Mouse (Mus musculus) CH12.LX (cell line): ENCODE measurements at regions not wholly inside any gene's neighbourhood (a gene's known extent, or its start where the extent isn't known, plus 50 kb on each side); places are given as distances from the start of the nearest gene placed in this dataset.

Source experiments
- DNase-seq: peaks from one replicate; pipeline ENCODE4 v3.0.0-alpha.2; 2013; ENCODE audit errors: extremely low read depth
- H3K27ac ChIP-seq: 2 replicates; pipeline ENCODE4 v1.5.1; 2012; ENCODE audit warnings: low read depth, mild to moderate bottlenecking, control low read depth, moderate library complexity; ENCODE audit not compliant: insufficient read depth
- H3K27me3 ChIP-seq: replicated peaks from 2 replicates; pipeline ENCODE3; 2012; ENCODE audit warnings: inconsistent platforms
- H3K36me3 ChIP-seq, 2 experiments: replicated peaks in 1 of 2; 2 replicates each; pipeline versions ENCODE3 to v1.6.1; 2012; ENCODE audit warnings: inconsistent platforms in 1 of 2, low read length in 1 of 2, mild to moderate bottlenecking in 1 of 2, mixed read lengths in 1 of 2, moderate library complexity in 1 of 2; ENCODE audit not compliant: control insufficient read depth in 1 of 2, insufficient read depth in 1 of 2
- H3K4me1 ChIP-seq, 2 experiments: 2 replicates each; pipeline ENCODE4 v1.6.1; 2012; ENCODE audit warnings: inconsistent platforms in 1 of 2, moderate library complexity in 1 of 2; ENCODE audit not compliant: insufficient read depth in 2 of 2, control insufficient read depth in 1 of 2
- H3K4me2 ChIP-seq: 2 replicates; pipeline ENCODE4 v1.6.1; 2012; ENCODE audit warnings: low read depth, mild to moderate bottlenecking, control low read depth; ENCODE audit not compliant: poor library complexity, insufficient read depth, severe bottlenecking
- H3K4me3 ChIP-seq, 3 experiments: fragments of 150-350 bp in 1 of 3; sonication (generic) in 1 of 3; replicated peaks in 1 of 3; 2 replicates each; pipeline versions ENCODE3 to v1.5.1; 2011 to 2012; ENCODE audit warnings: low read depth in 2 of 3, low read length in 2 of 3, mild to moderate bottlenecking in 2 of 3, moderate library complexity in 2 of 3, control low read depth in 1 of 3, improper control_type of control experiment in 1 of 3, inconsistent platforms in 1 of 3, mixed read lengths in 1 of 3; ENCODE audit not compliant: poor library complexity in 1 of 3
- H3K79me2 ChIP-seq: replicated peaks from 2 replicates; pipeline ENCODE4 v1.6.1; 2012; ENCODE audit warnings: mild to moderate bottlenecking, moderate library complexity; ENCODE audit not compliant: control insufficient read depth, poor library complexity, insufficient read depth, severe bottlenecking; ENCODE audit errors: extremely low read depth
- H3K9ac ChIP-seq: 2 replicates; pipeline ENCODE4 v1.6.1; 2012; ENCODE audit warnings: low read depth, mild to moderate bottlenecking, control low read depth, moderate library complexity; ENCODE audit not compliant: insufficient read depth
- H3K9me3 ChIP-seq: replicated peaks from 2 replicates; pipeline ENCODE3; 2012; ENCODE audit warnings: low read length, inconsistent platforms, mixed read lengths
- BHLHE40 ChIP-seq: IDR thresholded peaks from 2 replicates; pipeline ENCODE4 v1.6.1; 2011; ENCODE audit warnings: mild to moderate bottlenecking, low read depth, low read length, improper control_type of control experiment
- CHD2 ChIP-seq: IDR thresholded peaks from 2 replicates; pipeline ENCODE4 v1.6.1; 2011; ENCODE audit warnings: low read length, improper control_type of control experiment
- ETS1 ChIP-seq: conservative IDR thresholded peaks from 2 replicates; pipeline ENCODE4 v1.6.1; 2012; ENCODE audit warnings: low read depth, mild to moderate bottlenecking, inconsistent platforms, low read length, improper control_type of control experiment, moderate library complexity
- IRF4 ChIP-seq: IDR thresholded peaks from 2 replicates; pipeline ENCODE4 v1.6.1; 2014; ENCODE audit warnings: low read depth, mild to moderate bottlenecking, inconsistent platforms, low read length, improper control_type of control experiment
- KAT2A ChIP-seq: IDR thresholded peaks from 2 replicates; pipeline ENCODE4 v1.6.1; 2012; ENCODE audit warnings: low read length, improper control_type of control experiment, inconsistent platforms; ENCODE audit not compliant: insufficient replicate concordance
- MAX ChIP-seq: IDR thresholded peaks from 2 replicates; pipeline ENCODE4 v1.6.1; 2011; ENCODE audit warnings: low read length, improper control_type of control experiment
- NRF1 ChIP-seq: IDR thresholded peaks from 2 replicates; pipeline ENCODE4 v1.6.1; 2014; ENCODE audit warnings: low read depth, mild to moderate bottlenecking, inconsistent platforms, low read length, improper control_type of control experiment, moderate library complexity
- PAX5 ChIP-seq: IDR thresholded peaks from 2 replicates; pipeline ENCODE4 v1.6.1; 2012; ENCODE audit warnings: low read length, inconsistent platforms, mixed read lengths
- RAD21 ChIP-seq: IDR thresholded peaks from 2 replicates; pipeline ENCODE4 v1.6.1; 2011; ENCODE audit warnings: low read depth, mild to moderate bottlenecking, low read length, improper control_type of control experiment, moderate library complexity
- SIN3A ChIP-seq: IDR thresholded peaks from 2 replicates; pipeline ENCODE4 v1.6.1; 2012; ENCODE audit warnings: low read length, improper control_type of control experiment, inconsistent platforms
- TBP ChIP-seq: conservative IDR thresholded peaks from 2 replicates; pipeline ENCODE4 v1.6.1; 2011; ENCODE audit warnings: low read depth, low read length, improper control_type of control experiment
- TCF12 ChIP-seq: IDR thresholded peaks from 2 replicates; pipeline ENCODE4 v1.6.1; 2014; ENCODE audit warnings: low read depth, mild to moderate bottlenecking, inconsistent platforms, low read length, improper control_type of control experiment
- UBTF ChIP-seq: IDR thresholded peaks from 2 replicates; pipeline ENCODE4 v1.6.1; 2012; ENCODE audit warnings: low read depth, mild to moderate bottlenecking, inconsistent platforms, low read length, improper control_type of control experiment, moderate library complexity
- USF1 ChIP-seq: IDR thresholded peaks from 2 replicates; pipeline ENCODE4 v1.6.1; 2014; ENCODE audit warnings: low read depth, mild to moderate bottlenecking, inconsistent platforms, low read length, improper control_type of control experiment
- USF2 ChIP-seq: conservative IDR thresholded peaks from 2 replicates; pipeline ENCODE4 v1.6.1; 2011; ENCODE audit warnings: low read depth, low read length, improper control_type of control experiment
- ZKSCAN1 ChIP-seq: IDR thresholded peaks from 2 replicates; pipeline ENCODE4 v1.6.1; 2012; ENCODE audit warnings: low read depth, inconsistent platforms, low read length, improper control_type of control experiment, borderline replicate concordance
- ZMIZ1 ChIP-seq: IDR thresholded peaks from 2 replicates; pipeline ENCODE4 v1.6.1; 2012; ENCODE audit warnings: low read depth, mild to moderate bottlenecking, inconsistent platforms, low read length, improper control_type of control experiment
- dilution Hi-C: fragments of 300-500 bp; cut with MboI; formaldehyde crosslinking; loops from 2 replicates; pipeline ENCODE4 v1.14.3; 2020; ENCODE audit warnings: low sequenced_read_pairs; ENCODE audit not compliant: extremely low pct_unique_long_range_greater_than_20kb, extremely low pct_ligation_motif_present
- in situ Hi-C: fragments of 300-500 bp; cut with MboI; formaldehyde crosslinking; loops from 3 replicates; pipeline ENCODE4 v1.14.3; 2019; ENCODE audit warnings: low sequenced_read_pairs, low pct_ligation_motif_present, low pct_unique_long_range_greater_than_20kb, mixed read lengths

DNA sequence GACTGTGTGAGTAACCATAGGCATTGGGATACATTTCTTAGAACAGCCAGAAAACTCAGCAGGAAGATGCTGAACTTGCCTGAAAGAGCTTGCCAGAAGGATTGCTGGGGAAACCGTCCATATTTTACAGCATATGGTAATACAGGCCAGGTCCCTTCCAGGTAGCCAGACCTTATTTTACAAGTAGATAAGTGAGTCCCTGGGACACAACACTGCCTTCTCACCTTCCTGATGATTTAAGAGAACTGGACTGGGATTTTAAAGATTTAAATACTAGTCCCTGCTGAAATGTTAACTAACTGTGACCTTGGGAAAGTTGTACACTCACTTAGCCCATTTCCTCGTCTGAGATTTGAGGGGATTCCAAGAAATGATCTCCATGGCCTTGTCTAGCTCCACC, 302.9 kb downstream of the Flrt2 start:
- TF ChIP-seq IRF4 (no peak), KAT2A (no peak), BHLHE40 (no peak), MAX (no peak)

DNA sequence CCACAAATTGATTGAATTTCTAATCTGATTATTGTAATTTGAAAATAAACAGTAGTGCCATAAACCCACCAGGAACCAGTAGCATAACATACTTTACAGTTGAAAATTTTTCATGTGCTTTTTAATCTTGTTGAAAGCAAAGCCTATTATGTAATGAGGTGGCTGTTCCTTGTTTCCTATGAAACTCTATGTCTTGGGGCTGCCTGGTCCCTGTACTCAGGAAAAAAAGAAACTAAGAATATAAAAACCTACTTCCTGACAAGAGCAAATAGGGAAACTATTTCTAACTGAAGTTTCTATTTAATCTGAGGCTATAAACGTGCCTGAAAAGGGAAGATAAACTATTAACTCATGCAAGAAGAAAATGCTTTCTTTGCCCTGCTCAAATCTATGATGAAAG, 338.2 kb downstream of the Flrt2 start:
- dilution Hi-C loops (no loop called here), in situ Hi-C loops (no loop called here)
- no peak overlapping the region for H3K9ac ChIP-seq
- no peaks in the 10 kb centered on the region for H3K4me1 ChIP-seq
- H3K9me3 ChIP-seq: peaks cover 16% of the 10 kb centered on the region
- DNase-seq: no peak
- TF ChIP-seq TBP: no peak
- TF ChIP-seq NRF1: no peak
- TF ChIP-seq SIN3A: no peak
- TF ChIP-seq ZMIZ1: no peak
- TF ChIP-seq TCF12: no peak
- TF ChIP-seq ZKSCAN1: no peak
- no peak for TF ChIP-seq USF1
- TF ChIP-seq KAT2A: no peak
- no peak for TF ChIP-seq RAD21
- no peak for TF ChIP-seq USF2
- no peak for TF ChIP-seq CHD2
- no peak overlapping the region for H3K4me2 ChIP-seq
- H3K36me3 ChIP-seq: no peaks in the 10 kb centered on the region
- no peak overlapping the region for H3K4me3 ChIP-seq
- H3K27me3 ChIP-seq: no peaks in the 10 kb centered on the region
- H3K27ac ChIP-seq: no peak overlapping the region
- H3K79me2 ChIP-seq: no peaks in the 10 kb centered on the region; the same call in 1 of the 2 replicates

More for the DNA sequence above, 302.9 kb downstream of the Flrt2 start:
- DNase-seq: no peak
- Histone ChIP-seq H3K4me2 (no peak overlapping the region), H3K36me3 (no peaks in the 10 kb centered on the region), H3K9ac (no peak overlapping the region), H3K27me3 (no peaks in the 10 kb centered on the region), H3K9me3 (peaks cover 34% of the 10 kb centered on the region), H3K27ac (no peak overlapping the region), H3K4me3 (no peak overlapping the region), H3K79me2 (no peaks in the 10 kb centered on the region), H3K4me1 (no peaks in the 10 kb centered on the region)
- in situ Hi-C loops: no loop called here
- dilution Hi-C loops: no loop called here

DNA sequence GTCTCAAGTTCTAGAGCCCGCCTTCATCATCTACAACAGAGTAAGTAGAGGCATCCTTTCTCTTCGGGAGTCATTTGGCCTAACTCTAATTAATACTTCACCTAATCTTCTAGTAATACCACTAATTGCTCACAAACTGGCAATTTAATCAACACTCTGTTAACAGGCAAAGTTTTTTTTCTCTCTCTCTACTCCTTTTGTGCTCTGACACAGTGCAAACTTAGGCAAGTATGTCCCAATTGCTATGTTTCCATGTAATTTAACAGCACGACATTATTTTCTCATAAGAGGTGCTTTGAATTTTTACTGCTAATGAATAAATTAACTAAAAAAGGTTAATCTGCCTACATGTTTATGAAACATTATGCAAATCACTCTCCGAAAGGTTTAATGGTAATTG, 383.3 kb downstream of the Flrt2 start:
- TF ChIP-seq TBP (no peak), ETS1 (no peak), TCF12 (no peak), UBTF (no peak), SIN3A (no peak), PAX5 (no peak), KAT2A (no peak), ZKSCAN1 (no peak)
- Histone ChIP-seq H3K4me1 (no peaks in the 10 kb centered on the region), H3K27ac (no peak overlapping the region), H3K9ac (no peak overlapping the region), H3K36me3 (no peaks in the 10 kb centered on the region), H3K4me2 (no peak overlapping the region), H3K79me2 (no peaks in the 10 kb centered on the region), H3K4me3 (no peak overlapping the region), H3K9me3 (peaks cover 9% of the 10 kb centered on the region), H3K27me3 (no peaks in the 10 kb centered on the region)
- no peak for DNase-seq
- in situ Hi-C loops: no loop called here
- dilution Hi-C loops: no loop called here
